Mouse (Mus musculus) testis, adult 2 months (tissue): ENCODE measurements around the gene Tuba1a.
"Not testable (repeated sequence)": the region's sequence is repeated elsewhere in the genome, so short reads cannot be mapped to it uniquely, and the experiment has no call there.

Experiments
- CTCF ChIP-seq: fragments of 200-500 bp; IDR thresholded peaks from 2 replicates; pipeline ENCODE4 v1.5.1; 2012; ENCODE audit warnings: low read depth, mild to moderate bottlenecking, inconsistent platforms, low read length, moderate library complexity; ENCODE audit not compliant: control insufficient read depth, insufficient read depth, insufficient replicate concordance
- POLR2A ChIP-seq: fragments of 200-500 bp; IDR thresholded peaks from 2 replicates; pipeline ENCODE4 v1.6.1; 2012; ENCODE audit warnings: low read depth, mild to moderate bottlenecking, inconsistent platforms, low read length, moderate library complexity; ENCODE audit not compliant: control insufficient read depth

- not testable (repeated sequence) for TF ChIP-seq CTCF, POLR2A
Observed at GRCm38 (mm10) chr15:98951122-98952062, 2.1 kb downstream of the Tuba1a start.
